Mouse (Mus musculus): ENCODE data around the gene Ebf1.

Ebf1 gene

DNA sequence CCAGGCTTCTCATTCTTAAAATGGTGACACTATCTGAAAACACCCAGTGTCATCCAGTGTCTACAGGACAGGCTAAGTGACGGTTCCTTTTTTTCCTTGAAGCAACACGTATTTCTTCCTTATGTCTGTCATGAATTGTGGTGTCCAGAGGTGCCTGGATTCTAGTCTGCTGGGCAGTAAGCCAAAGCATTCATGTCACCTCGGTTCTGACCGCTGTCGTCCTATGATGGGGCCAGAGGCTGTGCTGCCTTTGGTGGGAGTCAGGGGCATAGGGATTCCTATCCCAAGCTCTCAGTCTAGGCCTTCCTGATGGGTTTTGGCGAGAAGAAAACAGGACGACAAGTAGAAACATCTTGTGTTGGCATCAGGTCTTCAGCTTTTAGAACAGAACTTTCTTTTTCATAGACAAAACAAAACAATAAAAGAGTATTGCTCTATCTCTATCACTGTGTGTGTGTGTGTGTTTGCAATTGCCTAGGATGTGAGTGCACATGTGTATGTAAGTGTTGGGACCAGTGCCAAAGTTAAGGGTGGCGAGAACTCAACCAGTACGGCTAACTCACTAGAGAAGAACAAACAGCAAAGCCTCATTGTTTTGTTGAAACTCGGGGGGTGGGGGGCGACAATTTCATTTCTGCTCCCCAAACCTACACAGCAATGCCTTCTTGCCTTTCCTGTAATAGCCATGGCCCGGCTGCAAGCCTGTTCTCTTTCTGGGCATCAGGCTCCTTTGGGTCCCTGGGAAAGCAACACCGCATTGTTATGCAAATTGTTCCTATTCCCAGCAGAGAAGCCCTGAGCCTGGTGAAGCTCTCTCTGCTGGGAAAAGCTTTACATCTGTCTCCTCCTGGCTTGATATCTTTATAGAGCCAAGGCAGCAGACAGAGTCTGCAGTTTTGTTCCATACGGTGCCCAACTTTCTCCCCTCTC, 224.3 kb downstream of the Ebf1 start:
- DNase-seq (ENCODE audit: low spot score) = no peak

DNA sequence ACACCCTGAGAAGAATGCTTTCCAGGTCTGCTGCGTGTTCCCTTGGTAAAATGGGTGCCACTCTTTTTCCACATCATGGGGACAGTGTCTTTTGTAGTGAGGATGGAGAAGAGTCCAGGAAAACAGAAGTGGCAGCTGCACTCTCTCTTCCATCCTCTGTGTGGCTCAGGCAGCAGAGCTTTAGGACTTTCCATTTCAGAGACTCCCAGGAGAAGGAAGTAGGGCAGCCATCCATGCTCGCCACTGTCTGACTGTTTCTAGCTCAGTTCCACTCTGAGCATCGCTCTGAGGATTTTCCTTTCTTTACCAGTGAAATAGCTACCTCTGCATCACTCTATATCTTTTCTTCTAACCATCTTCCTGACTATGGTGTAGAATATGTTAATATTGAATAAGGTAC, 234.8 kb downstream of the Ebf1 start:
- no peak for DNase-seq (ENCODE audit: low spot score)

DNA sequence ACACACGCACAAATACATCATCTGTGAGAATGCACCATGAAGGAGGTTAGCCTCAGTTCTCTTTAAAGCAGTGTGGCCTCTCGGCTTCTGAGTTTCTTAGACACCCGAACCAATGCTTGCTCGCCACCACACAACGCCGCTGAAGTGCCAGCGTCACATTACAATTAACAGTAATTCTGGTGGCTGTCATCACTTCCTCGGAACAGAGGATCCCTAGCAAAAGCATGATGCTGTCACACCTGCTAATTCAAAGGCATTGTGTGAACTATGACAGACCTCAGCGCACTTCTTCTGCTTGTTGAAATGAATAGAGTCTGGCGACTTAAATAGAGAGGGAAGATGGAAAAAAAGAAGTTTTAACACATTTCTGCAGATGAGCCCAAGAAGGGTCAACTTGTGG, 235.8 kb downstream of the Ebf1 start:
- no peak for DNase-seq (ENCODE audit: low spot score)

DNA sequence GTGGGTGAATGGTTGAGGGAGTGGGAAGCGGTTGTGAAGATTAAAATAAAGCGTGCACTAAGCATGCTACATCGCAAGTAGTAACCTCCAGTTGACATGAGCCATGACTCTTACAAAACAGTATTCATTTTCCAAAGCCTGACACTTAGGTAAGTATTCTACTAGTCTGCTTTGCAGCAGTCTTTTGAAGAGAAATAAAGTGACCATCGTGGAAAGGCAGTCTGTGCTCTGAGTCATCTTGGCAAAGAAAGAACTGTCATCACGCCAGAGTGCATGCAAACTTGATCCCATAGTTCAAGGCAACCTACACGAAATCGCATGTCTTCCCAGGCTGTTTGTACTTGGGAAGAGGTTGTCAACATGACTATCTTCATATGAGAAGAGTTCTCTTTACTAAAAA, 237.4 kb downstream of the Ebf1 start:
- no peak for DNase-seq (ENCODE audit: low spot score)

DNA sequence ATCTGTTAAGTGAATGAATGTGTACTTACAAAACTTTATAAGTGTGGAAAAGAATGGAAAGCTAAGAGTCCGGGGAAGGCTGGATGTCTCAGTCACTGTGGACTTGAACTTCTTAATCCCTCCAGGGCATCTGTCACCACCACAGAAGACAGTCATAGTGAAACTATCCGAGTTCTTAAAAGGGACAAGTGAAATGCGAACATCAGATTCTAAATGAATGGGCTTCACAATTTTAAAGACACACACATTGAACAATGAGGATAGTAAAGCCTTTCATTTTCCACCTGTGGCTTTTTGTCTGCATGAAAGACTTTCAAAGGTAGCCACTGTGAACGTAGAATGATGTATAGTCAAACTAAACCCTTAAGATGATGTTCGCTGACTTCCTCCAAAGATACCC, 244.0 kb downstream of the Ebf1 start:
- no peak for DNase-seq (ENCODE audit: low spot score)

DNA sequence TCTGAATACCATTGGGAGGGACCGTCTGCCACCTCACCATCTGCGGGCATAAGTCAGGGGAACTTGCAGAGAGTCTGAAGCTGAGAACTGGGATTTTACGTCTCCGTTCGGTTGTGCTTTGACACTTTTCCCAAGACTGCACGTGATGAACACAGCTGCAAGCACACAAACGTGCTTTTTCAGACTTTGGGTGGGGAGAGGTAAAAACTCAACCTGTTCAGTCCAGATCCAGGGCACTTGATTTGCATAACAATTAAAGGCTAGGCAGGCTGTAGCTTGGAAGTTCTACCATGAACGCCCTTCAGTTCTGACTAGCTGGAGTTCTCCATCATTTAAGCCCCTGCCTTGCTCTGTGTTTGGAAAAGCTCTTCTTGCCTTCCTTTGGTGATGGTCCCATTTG, 246.8 kb downstream of the Ebf1 start:
- DNase-seq (ENCODE audit: low spot score) = no peak

DNA sequence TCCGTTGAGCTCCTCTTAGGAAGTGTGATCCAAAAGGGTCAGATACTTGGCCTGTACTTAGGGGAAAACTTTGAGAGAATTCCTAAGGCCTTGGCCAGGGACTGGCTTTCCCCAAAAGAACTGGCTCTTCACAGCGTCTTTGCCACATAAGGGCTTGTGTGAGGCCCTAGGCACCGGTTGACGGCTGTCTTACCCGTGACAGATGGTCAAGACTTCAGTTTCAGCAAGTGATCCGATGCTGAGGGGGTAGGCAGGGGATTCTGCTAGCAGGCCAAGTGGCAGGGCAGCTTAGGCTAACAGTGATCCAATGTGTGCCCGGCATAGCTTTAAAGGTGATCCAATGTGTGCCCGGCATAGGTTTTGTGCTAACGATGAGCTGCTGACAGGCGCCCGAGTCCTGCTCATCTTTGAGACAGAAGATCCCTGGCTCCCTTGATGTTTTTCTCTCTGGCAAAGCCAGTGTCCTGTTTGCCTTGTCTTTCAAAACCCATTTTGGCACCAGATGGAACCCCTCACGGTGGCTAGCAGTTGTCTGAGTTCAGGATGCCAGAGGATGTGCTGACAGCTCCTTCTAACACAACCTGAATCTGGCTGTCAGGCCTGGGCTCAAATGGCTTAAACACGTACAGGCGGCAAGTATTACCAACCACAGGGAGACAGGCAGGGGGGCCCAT, 249.5 kb downstream of the Ebf1 start:
- DNase-seq (ENCODE audit: low spot score) = no peak

DNA sequence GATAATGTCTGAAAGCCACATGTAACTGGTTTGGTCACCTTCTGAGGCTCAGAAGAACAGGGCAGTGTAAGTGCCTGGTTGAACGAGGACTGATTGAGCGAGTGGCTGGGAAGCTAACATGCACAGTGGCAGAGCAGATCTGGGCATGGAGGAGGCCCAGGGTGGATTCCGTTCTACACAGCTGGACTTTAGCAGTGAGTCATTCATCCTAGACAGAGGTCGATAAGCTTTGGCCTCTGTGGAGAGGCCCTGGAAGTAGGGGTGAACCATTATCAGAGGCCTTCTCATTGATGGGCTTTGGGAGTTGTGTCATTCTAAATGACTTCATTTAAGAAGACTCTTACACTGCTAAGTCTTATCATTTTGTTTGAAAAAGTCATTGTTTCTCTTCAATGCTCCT, 250.3 kb downstream of the Ebf1 start:
- DNase-seq (ENCODE audit: low spot score) = no peak

DNA sequence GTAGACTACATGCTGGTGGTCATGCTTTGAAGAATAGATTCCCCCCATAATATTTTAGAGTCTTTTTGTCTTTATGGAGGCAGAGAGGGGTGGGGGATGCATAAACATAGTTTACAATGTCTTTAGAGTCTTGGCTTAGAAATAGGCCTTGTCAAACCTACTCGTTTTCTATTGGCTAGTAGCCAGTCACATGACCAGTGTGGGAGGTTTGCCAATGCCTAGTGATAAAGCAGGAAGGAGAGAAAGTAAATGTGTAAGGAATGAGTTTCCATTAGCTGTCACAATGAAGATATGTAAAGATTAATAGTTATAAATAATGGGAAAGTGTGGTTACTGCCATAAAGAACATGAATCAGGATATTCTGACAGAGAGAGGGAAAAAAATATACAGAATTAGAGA, 256.8 kb downstream of the Ebf1 start:
- DNase-seq (ENCODE audit: low spot score) = no peak

DNA sequence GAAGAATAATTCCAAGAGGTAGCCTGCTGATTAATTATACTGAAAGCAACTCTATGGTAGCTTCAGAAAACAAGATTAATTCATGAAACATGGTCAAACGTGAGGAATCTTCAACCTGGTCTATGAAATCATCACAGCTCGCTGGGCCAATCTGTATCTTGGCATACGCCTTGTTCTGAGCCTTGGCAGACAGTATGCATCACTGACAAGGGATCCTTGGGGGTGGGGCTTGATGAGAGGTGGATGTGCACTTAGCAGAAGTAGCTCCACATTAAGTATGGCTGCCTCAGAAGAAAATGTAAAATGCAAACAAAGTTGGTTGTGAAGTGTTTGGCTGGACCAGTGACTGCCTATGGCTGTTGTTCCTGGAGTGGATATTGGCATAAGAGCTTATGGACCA, 258.1 kb downstream of the Ebf1 start:
- DNase-seq (ENCODE audit: low spot score) = no peak

DNA sequence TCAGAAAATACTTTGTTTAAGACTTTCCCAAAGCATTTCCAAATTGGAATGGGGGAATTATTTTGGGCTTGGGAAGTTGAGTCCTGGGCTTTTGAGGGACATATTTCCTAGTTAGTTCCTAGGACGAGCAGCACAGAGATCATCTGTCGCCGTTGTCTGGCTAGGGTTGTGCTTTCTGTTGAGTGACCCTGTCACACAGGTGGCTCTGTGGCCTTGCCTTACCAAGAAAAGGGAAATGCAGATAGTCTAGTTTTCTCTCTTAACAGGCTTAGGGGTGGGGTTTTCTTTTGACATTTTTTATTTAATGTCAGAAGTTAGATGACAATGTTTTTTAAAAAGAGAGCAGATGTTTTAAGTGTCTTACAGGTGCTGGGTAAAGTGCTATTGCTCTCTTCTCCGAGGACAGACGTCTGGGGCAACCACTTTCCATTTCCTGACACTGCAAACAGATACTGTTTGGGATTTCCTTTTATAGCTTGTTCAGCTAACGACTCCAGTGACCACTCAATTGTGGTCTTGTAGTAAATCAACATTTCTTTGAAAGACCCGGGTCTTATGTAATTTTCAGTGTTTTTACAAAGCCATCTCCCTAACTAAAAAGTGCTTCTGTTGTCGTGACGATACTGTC, 264.1 kb downstream of the Ebf1 start:
- DNase-seq (ENCODE audit: low spot score) = no peak

DNA sequence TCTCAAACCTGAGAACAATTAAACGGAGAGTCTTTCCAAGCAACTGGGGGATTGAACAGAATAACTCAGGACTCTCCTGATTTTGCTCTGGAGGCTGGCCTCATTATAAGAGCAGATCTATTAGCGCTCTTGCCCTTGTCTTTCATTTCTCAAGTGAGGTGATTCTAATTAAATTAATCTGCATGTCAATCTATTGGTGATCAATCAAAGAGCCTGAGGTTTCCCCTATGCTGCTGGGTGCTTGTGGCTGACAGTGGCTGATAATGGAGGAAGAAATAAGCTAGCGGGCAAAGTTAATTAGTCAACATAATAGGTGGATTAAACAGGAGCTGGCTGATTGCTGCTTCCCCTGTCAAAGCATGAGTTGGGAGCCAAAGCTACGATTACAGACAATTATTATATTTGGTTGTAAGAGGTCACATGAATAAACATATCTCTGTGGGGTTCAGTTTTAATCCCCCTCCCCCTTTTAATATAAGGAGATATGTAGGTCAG, 265.4 kb downstream of the Ebf1 start:
- DNase-seq (ENCODE audit: low spot score) = no peak

DNA sequence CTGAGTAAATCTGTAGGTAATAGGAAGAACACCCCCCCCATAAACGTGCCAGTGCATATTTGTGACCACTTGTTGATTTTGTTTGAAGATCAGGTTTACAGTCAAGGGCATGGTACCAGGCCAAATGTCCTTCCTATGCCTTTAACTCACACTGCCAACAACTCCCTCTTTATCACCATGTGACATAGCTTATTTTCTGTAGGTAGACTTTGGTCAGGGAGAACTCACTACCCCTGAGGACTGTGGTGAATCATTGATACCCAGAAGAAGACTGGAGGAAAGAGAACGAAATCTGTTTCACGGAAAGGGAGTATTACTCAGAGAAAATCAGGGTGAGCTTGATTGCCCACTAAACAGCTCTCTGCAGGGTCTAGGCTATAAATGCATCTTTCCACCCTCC, 267.2 kb downstream of the Ebf1 start:
- DNase-seq (ENCODE audit: low spot score) = no peak

DNA sequence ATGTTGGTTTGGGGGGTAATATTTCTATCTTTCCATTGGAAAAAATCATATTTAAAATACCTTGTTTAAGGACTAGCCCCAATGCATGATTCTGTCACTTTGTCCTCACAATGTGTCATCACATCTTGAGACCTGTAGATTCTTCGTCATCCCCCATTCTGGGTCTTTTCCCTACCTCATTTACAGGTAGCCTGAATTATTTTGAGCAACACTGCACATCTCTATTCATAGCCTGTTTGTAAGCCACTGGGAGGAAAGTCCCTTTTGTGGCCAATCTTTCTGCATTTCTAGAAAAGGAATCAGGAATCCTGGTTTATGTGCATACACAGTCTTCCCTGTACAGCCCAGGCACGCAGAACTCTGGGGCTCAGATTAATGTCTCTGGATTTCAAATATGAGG, 269.8 kb downstream of the Ebf1 start:
- no peak for DNase-seq (ENCODE audit: low spot score)

DNA sequence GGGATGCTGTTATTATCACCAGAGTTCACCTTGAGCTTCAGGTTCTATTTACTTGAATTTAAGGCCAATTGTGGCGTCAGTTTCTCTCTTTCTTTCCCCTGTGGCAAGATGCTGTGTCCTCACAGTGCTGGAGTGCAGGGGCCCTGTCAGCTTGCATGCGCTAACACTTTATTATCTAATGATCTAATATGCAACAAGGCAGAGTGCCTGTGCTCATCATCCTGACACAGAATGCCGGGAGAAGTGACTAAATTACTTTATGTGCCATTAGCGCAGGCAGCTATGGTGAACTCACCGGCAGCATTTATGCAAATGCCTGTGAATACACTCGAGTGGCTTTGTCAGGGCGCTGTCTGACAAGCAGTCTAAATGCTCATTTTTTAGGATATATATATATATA, 270.6 kb downstream of the Ebf1 start:
- no peak for DNase-seq (ENCODE audit: low spot score)

DNA sequence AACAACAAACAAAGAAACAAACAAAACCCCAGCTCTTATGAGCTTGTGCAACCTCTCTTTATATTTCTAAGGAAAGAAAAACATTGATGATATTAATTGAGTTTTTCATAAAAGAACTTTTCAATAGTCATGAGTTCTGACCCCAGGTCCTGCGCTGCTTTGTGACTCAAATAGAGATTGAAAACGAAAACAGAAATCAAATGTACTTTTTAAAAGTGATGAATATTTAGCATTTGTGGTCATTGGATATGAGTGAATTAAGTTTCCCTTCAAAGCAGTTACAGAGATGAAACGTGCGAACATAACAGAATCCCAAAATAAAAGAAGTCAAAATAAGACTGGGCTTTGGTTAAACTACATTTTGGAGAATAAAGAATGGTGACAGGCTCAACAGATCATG, 271.3 kb downstream of the Ebf1 start:
- no peak for DNase-seq (ENCODE audit: low spot score)

DNA sequence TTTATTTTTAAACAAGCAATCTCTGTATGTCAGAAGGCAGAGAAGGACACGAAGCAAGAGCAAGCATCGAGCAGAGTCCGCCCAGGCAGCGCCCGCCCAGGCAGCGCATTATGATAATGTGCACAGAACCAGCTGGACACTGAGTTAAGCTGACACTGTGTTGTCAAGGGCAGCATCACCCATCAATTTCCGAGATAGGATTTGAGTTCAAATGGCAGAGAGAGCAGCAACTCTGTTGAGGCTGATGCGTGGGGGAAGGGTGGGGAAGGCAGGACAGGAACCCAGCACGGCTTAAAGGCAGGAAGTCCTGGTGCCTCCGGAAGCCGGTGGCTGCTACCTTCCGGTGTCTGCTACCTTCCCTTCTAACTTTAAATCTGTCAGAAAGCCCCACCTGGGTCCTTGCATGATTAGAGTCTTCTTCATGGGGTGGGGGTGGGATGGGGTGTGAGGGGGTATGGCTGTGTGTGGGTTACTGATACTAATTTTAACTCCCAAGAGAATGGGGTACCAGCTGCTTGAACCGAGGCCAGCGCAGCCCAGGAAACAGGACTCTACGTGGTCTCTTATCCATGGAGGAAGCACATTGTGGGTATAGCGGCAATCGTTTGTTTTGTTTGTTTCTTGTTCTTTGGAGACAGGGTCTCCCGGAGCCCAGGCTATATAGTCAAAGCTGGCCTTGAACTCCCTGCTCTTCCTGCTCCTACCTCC, 275.9 kb downstream of the Ebf1 start:
- DNase-seq (ENCODE audit: low spot score) = no peak

DNA sequence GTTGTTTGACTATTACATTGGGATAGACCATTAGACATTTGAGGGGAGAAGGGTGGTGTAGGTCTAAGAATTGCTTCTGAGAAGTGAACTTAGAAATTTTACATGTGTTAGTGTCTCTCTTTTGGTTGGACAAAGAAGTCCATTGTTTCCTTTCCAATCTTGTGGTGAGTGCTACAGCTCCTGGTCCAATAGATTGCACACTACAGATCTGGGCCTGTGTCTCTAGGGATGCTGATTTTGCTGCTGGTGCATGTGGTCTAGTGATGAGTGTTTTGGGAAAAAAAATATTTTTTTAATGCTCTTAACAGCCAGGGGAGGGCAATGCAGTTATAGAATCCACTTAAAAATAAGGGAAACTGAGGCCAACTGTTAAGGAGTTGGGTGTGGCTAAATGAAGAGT, 276.9 kb downstream of the Ebf1 start:
- no peak for DNase-seq (ENCODE audit: low spot score)

DNA sequence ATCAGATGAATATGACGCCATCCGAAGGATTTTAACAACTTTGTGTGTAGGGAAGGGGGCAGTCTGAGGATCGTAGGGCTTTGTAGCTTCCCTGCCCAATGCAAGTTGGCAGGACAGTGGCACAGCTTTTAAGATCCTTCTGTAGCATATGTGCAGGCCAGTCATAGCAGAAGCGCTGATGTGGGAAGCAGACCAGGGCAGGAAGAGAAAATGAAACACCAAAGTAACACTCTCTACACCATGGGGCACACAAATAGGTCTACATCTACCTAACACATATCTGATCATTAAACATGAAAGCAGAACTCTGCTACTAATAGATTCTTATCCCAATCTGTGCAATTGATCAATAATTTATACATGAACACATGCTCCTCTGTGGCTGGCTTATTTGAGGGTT, 277.7 kb downstream of the Ebf1 start:
- DNase-seq (ENCODE audit: low spot score) = no peak

DNA sequence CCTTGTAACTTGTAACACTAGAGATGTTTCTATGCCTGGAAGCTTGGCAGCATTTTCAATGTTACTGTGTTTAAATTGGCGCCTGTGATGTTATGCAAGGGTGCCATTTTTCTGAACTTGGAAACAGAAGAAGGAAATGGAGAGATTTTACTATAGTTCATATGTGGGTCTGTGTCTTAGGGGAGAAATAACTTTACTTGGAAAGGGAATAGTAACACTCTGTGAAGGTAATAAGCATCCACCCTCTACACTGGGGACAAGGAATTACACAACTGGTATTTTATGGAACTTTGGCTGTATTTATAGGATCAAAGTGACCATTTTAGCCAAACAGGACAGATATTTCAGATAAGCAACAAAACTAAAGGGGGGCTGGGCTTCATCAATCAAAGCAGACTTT, 278.8 kb downstream of the Ebf1 start:
- DNase-seq (ENCODE audit: low spot score) = no peak

DNA sequence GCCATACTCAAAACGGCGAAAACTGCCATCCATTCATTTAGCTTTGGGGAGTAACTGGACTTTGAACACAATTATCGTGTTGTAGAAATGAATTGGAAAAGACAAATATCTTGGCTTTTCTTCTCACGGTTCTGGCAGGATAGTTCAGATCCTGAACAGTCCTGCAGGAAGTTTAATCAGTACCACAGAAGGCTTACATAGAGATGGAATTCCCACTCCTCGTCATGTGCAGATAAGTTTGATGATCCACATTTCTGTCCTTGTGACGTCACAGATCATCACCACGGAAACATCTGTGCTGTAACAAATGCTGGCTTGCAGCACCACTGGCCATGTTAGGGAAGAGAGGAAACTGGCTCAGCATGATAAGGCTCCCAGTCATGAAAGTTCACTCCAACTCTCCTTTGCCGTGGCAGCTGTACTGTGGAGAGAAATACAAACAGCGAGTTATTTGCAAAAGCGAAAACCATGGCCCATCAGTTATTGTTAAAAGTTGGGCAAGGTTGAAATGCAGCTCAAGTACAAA, 280.1 kb downstream of the Ebf1 start:
- DNase-seq (ENCODE audit: low spot score) = no peak

DNA sequence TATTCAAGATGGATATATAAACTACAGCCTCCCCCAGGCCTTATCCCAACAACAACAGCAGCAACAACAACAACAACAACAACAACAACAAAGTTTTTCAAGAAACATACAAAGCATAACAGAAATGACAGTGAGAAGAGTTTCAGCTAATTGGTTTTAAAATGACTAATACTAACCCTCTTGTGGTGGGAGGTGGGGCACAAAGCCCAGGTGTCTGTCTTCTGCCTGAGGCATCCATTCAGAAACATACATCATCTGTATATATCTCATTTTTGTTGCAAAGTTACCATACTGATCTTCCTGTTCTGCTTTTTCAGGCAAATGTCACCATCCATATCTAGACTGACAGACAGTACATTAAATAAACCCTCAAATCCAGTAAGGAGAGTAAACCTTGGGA, 282.4 kb downstream of the Ebf1 start:
- no peak for DNase-seq (ENCODE audit: low spot score)
